Mouse (Mus musculus): Measurements from ENCODE around the gene Eml2.

DNA sequence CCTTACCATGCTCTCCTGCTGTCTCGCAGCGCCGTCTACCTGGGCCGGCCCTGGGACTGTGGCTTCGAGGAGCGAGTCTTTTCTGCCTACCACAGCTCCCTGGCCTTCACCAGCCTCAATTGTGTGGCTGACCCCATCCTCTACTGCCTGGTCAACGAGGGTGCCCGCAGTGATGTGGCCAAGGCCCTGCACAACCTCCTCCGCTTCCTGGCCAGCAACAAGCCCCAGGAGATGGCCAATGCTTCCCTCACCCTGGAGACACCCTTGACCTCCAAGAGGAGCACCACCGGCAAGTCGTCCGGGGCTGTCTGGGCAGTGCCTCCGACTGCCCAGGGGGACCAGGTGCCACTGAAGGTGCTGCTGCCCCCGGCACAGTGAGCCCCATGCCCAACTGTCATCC is 46.7 kb downstream of the Eml2 start:
- no peak for TF ChIP-seq ZC3H11A (IDR thresholded peaks at IDR 0.05; ENCODE audit: borderline replicate concordance, low read depth, low read length)
- TF ChIP-seq MAFK (IDR thresholded peaks at IDR 0.05; ENCODE audit: insufficient read depth, low read depth, low read length) = no peak
